Mouse (Mus musculus) forebrain, embryonic 14.5 days (tissue): ENCODE measurements at regions not wholly inside any gene's neighbourhood (a gene's known extent, or its start where the extent isn't known, plus 50 kb on each side); places are given as distances from the start of the nearest gene placed in this dataset. TPM values are rescaled to one million over a fixed set of nuclear protein-coding genes. Genes with fewer than 3 reads are reported as not detected.

Source experiments
- microRNA-seq: library from miRNA; unstranded; fragments of <30 nt; microRNA quantifications from one replicate; pipeline ENCODE4, GENCODE M21; 2016

Small RNA genes lying in the stretch of these regions (microRNA-seq; reads per million reads assigned to microRNA genes)
- gene Gm23976: not detected
